Comparison of ENCODE assay signal across 21 mouse cellular contexts in genomic region chr4:152825185-152825584, GRCm38 (mm10).
DNase-seq lines count a peak whose midpoint lies in the region; ATAC-seq lines count a peak whose summit lies in the region.
"Had no signal": no experiment of that assay in that cellular context is flagged by ENCODE, and none has a peak within 500 bp of the region (broad histone marks: within the 10 kb centered on the region; RNA-seq: fewer than 3 reads in every experiment).

No protein-coding gene starts in this region.

- peaks cover 13% of the 10 kb centered on the region for H3K4me1 ChIP-seq in forebrain, embryonic 12.5 days
- H3K4me1 ChIP-seq in forebrain, embryonic 15.5 days: peaks cover 5% of the 10 kb centered on the region; the same call in 1 of the 2 replicates
- H3K4me1 ChIP-seq in midbrain, embryonic 10.5 days: peaks cover 10% of the 10 kb centered on the region
- H3K4me1 ChIP-seq in midbrain, embryonic 16.5 days (ENCODE audit: control insufficient read depth, insufficient read depth, low read length): no peaks in the 10 kb centered on the region
- no peaks in the 10 kb centered on the region for H3K4me1 ChIP-seq in neural tube, embryonic 11.5 days (ENCODE audit: control insufficient read depth, insufficient read depth, low read length)
- no peaks in the 10 kb centered on the region for H3K4me1 ChIP-seq in heart, embryonic 11.5 days (ENCODE audit: control insufficient read depth, insufficient read depth, low read length)
- H3K4me1 ChIP-seq: heart, embryonic 15.5 days; kidney, embryonic 15.5 days had no signal

- H3K27ac ChIP-seq in forebrain, embryonic 12.5 days: 0 out of 2 replicates have a peak overlapping the region, but pooled peaks have one; percentile 5
- no peak overlapping the region for H3K27ac ChIP-seq in forebrain, embryonic 15.5 days (replicated peaks)
- H3K27ac ChIP-seq in midbrain, embryonic 10.5 days (replicated peaks): peak overlapping the region; percentile 42; the same call in 1 of the 2 replicates
- no peak overlapping the region for H3K27ac ChIP-seq in midbrain, embryonic 16.5 days (ENCODE audit: low read length)
- no peak overlapping the region for H3K27ac ChIP-seq in neural tube, embryonic 11.5 days (ENCODE audit: low read depth, low read length)
- no peak overlapping the region for H3K27ac ChIP-seq in heart, embryonic 11.5 days (ENCODE audit: low read depth, low read length)
- H3K27ac ChIP-seq: heart, embryonic 15.5 days; hindbrain, embryonic 15.5 days; kidney, embryonic 15.5 days had no signal

- H3K4me3 ChIP-seq in forebrain, embryonic 12.5 days (replicated peaks): no peak overlapping the region
- no peak overlapping the region for H3K4me3 ChIP-seq in forebrain, embryonic 15.5 days
- no peak overlapping the region for H3K4me3 ChIP-seq in midbrain, embryonic 10.5 days
- H3K4me3 ChIP-seq in midbrain, embryonic 16.5 days (ENCODE audit: low read depth, low read length): no peak overlapping the region
- H3K4me3 ChIP-seq in neural tube, embryonic 11.5 days (ENCODE audit: low read depth, low read length): no peak overlapping the region
- no peak overlapping the region for H3K4me3 ChIP-seq in heart, embryonic 11.5 days (ENCODE audit: low read depth, low read length)
- H3K4me3 ChIP-seq: heart, embryonic 15.5 days; hindbrain, embryonic 15.5 days; kidney, embryonic 15.5 days had no signal

- peaks cover 18% of the 10 kb centered on the region for H3K9me3 ChIP-seq in forebrain, embryonic 12.5 days
- H3K9me3 ChIP-seq in forebrain, embryonic 15.5 days: no peaks in the 10 kb centered on the region
- peaks cover 27% of the 10 kb centered on the region for H3K9me3 ChIP-seq in midbrain, embryonic 10.5 days (replicated peaks)
- H3K9me3 ChIP-seq in midbrain, embryonic 16.5 days (replicated peaks; ENCODE audit: control insufficient read depth, low read length, poor library complexity, severe bottlenecking): peaks cover 7% of the 10 kb centered on the region; the same call in 1 of the 2 replicates
- 0 out of 2 replicates have a peak, but pooled peaks cover 4% of the 10 kb centered on the region for H3K9me3 ChIP-seq in neural tube, embryonic 11.5 days (ENCODE audit: control insufficient read depth, low read length)
- H3K9me3 ChIP-seq in heart, embryonic 11.5 days (replicated peaks; ENCODE audit: control insufficient read depth, low read length): peaks cover 9% of the 10 kb centered on the region; the same call in 1 of the 2 replicates
- H3K9me3 ChIP-seq: hindbrain, embryonic 15.5 days had no signal

- WGBS in forebrain, embryonic 12.5 days: 26% methylated on average over 11 of the region's 12 CpGs
- WGBS in forebrain, embryonic 15.5 days: 21% methylated on average over 12 of the region's 12 CpGs
- 43% methylated on average over 9 of the region's 12 CpGs for WGBS in midbrain, embryonic 10.5 days
- WGBS in midbrain, embryonic 16.5 days: 37% methylated on average over 11 of the region's 12 CpGs
- WGBS in neural tube, embryonic 11.5 days: 23% methylated on average over 7 of the region's 12 CpGs
- 26% methylated on average over 7 of the region's 12 CpGs for WGBS in heart, embryonic 11.5 days (ENCODE audit: insufficient replicate concordance)

- DNase-seq in midbrain, embryonic 10.5 days (ENCODE audit: low spot score): no peak
- DNase-seq in embryo, embryonic 10.5 days (ENCODE audit: low spot score): peak; percentile 51
- DNase-seq in neural tube, embryonic 11.5 days (ENCODE audit: low spot score): peak; percentile 53
- no peak for DNase-seq in spleen, adult 18-20 months
- DNase-seq: gastrocnemius, postnatal 14 days; heart, adult 11 months; heart, postnatal 36 days; kidney, postnatal 36 days; layer of hippocampus, postnatal 36 days; right cerebral cortex, adult 18-20 months; thymus, adult 2 months had no signal

- H3K9ac ChIP-seq in forebrain, embryonic 12.5 days: no peak overlapping the region
- no peak overlapping the region for H3K9ac ChIP-seq in forebrain, embryonic 15.5 days (replicated peaks)
- no peak overlapping the region for H3K9ac ChIP-seq in midbrain, embryonic 16.5 days (ENCODE audit: low read depth, low read length)
- no peak overlapping the region for H3K9ac ChIP-seq in neural tube, embryonic 11.5 days (ENCODE audit: low read length)
- no peak overlapping the region for H3K9ac ChIP-seq in heart, embryonic 11.5 days (ENCODE audit: low read depth, low read length)
- H3K9ac ChIP-seq: heart, embryonic 15.5 days; hindbrain, embryonic 15.5 days; kidney, embryonic 15.5 days had no signal

- H3K4me2 ChIP-seq in forebrain, embryonic 12.5 days: peak overlapping the region; percentile 25
- H3K4me2 ChIP-seq in forebrain, embryonic 15.5 days (replicated peaks): no peak overlapping the region
- H3K4me2 ChIP-seq in midbrain, embryonic 16.5 days (ENCODE audit: low read length): no peak overlapping the region
- H3K4me2 ChIP-seq in neural tube, embryonic 11.5 days (ENCODE audit: low read depth): no peak overlapping the region
- H3K4me2 ChIP-seq in heart, embryonic 11.5 days: no peak overlapping the region
- H3K4me2 ChIP-seq: heart, embryonic 15.5 days; hindbrain, embryonic 15.5 days; kidney, embryonic 15.5 days had no signal

- no peak for ATAC-seq in forebrain, embryonic 12.5 days (ENCODE audit: low FRiP score)
- ATAC-seq in forebrain, embryonic 15.5 days (replicated peaks): no peak
- ATAC-seq in midbrain, embryonic 16.5 days: no peak
- ATAC-seq in neural tube, embryonic 11.5 days (ENCODE audit: insufficient read depth, low FRiP score, low TSS enrichment): peak; percentile 50; the same call in 1 of the 2 replicates
- ATAC-seq in heart, embryonic 11.5 days (replicated peaks; ENCODE audit: insufficient number of reproducible peaks, low FRiP score, low TSS enrichment): no peak
- ATAC-seq: CD4-positive, CD25-positive, alpha-beta regulatory T cell, adult 4 months; intestine, postnatal 0 days; lung, postnatal 0 days had no signal

- H3K36me3 ChIP-seq in forebrain, embryonic 12.5 days (replicated peaks): no peaks in the 10 kb centered on the region
- no peaks in the 10 kb centered on the region for H3K36me3 ChIP-seq in forebrain, embryonic 15.5 days
- no peaks in the 10 kb centered on the region for H3K36me3 ChIP-seq in midbrain, embryonic 10.5 days
- H3K36me3 ChIP-seq in midbrain, embryonic 16.5 days (ENCODE audit: control insufficient read depth, insufficient read depth, low read length): no peaks in the 10 kb centered on the region
- H3K36me3 ChIP-seq in neural tube, embryonic 11.5 days (ENCODE audit: control insufficient read depth, insufficient read depth, low read length): no peaks in the 10 kb centered on the region
- no peaks in the 10 kb centered on the region for H3K36me3 ChIP-seq in heart, embryonic 11.5 days (ENCODE audit: control insufficient read depth, insufficient read depth, low read length)
- H3K36me3 ChIP-seq: heart, embryonic 15.5 days; hindbrain, embryonic 15.5 days; kidney, embryonic 15.5 days had no signal

- peaks cover 27% of the 10 kb centered on the region for H3K27me3 ChIP-seq in forebrain, embryonic 12.5 days
- no peaks in the 10 kb centered on the region for H3K27me3 ChIP-seq in forebrain, embryonic 15.5 days
- peaks cover 11% of the 10 kb centered on the region for H3K27me3 ChIP-seq in midbrain, embryonic 10.5 days (ENCODE audit: low read depth, poor library complexity, severe bottlenecking)
- no peaks in the 10 kb centered on the region for H3K27me3 ChIP-seq in midbrain, embryonic 16.5 days (ENCODE audit: control insufficient read depth, insufficient read depth, low read depth, low read length)
- H3K27me3 ChIP-seq in neural tube, embryonic 11.5 days (ENCODE audit: control insufficient read depth, insufficient read depth, low read length): no peaks in the 10 kb centered on the region
- 0 out of 2 replicates have a peak, but pooled peaks cover 4% of the 10 kb centered on the region for H3K27me3 ChIP-seq in heart, embryonic 11.5 days (ENCODE audit: control insufficient read depth, insufficient read depth, low read length)
- H3K27me3 ChIP-seq: heart, embryonic 15.5 days; kidney, embryonic 15.5 days had no signal

Comparison
In these comparisons a context has a peak if more than half of its experiments do, and no peak if none do; other contexts are left out.
1. H3K27ac ChIP-seq: peak in forebrain, embryonic 12.5 days (single experiment) and midbrain, embryonic 10.5 days (single experiment); none in forebrain, embryonic 15.5 days (single experiment), midbrain, embryonic 16.5 days (single experiment), neural tube, embryonic 11.5 days (single experiment) and heart, embryonic 11.5 days (single experiment).
2. DNase-seq: peak in embryo, embryonic 10.5 days (single experiment) and neural tube, embryonic 11.5 days (single experiment); none in midbrain, embryonic 10.5 days (single experiment) and spleen, adult 18-20 months (0 of 2).